Mouse (Mus musculus) hindbrain, embryonic 11.5 days (tissue): ENCODE results near the gene Cldn10. TPM values are rescaled to one million over a fixed set of nuclear protein-coding genes. Genes with fewer than 3 reads are reported as not detected.

ENCODE experiments used
- ATAC-seq: fragments of 200-750 bp; cut with Nextera tagmentation; 2 replicates; pipeline ENCODE4 v1.8.0; 2017; ENCODE audit warnings: mild to moderate bottlenecking, moderate TSS enrichment, moderate library complexity; ENCODE audit not compliant: low FRiP score
- DNase-seq: peaks from one replicate; pipeline ENCODE4 v3.0.0-alpha.2; 2015; ENCODE audit warnings: low spot score
- H3K27ac ChIP-seq: fragments of 300-500 bp; sonication (generic); 2 replicates; pipeline ENCODE4 v1.5.1; 2014; ENCODE audit warnings: mild to moderate bottlenecking, low read depth, low read length
- H3K27me3 ChIP-seq: fragments of 300-500 bp; sonication (generic); 2 replicates; pipeline ENCODE4 v1.6.1; 2014; ENCODE audit warnings: mild to moderate bottlenecking, low read length, moderate library complexity, mixed read lengths; ENCODE audit not compliant: control insufficient read depth, insufficient read depth
- H3K36me3 ChIP-seq: fragments of 300-500 bp; sonication (generic); 2 replicates; pipeline ENCODE4 v1.6.1; 2014; ENCODE audit warnings: mild to moderate bottlenecking, low read length, moderate library complexity, mixed read lengths; ENCODE audit not compliant: control insufficient read depth, insufficient read depth
- H3K4me1 ChIP-seq: fragments of 300-500 bp; sonication (generic); replicated peaks from 2 replicates; pipeline ENCODE4 v1.6.1; 2014; ENCODE audit warnings: low read length, mixed read lengths; ENCODE audit not compliant: control insufficient read depth, insufficient read depth
- H3K4me2 ChIP-seq: fragments of 300-500 bp; sonication (generic); replicated peaks from 2 replicates; pipeline ENCODE4 v1.6.1; 2014; ENCODE audit warnings: mild to moderate bottlenecking, low read depth, low read length
- H3K4me3 ChIP-seq: fragments of 300-500 bp; sonication (generic); 2 replicates; pipeline ENCODE4 v1.5.1; 2014; ENCODE audit warnings: low read depth, low read length
- H3K9ac ChIP-seq: fragments of 300-500 bp; sonication (generic); 2 replicates; pipeline ENCODE4 v1.6.1; 2014; ENCODE audit warnings: low read depth, low read length
- H3K9me3 ChIP-seq: fragments of 300-500 bp; sonication (generic); 2 replicates; pipeline ENCODE4 v1.6.1; 2016; ENCODE audit warnings: low read length; ENCODE audit not compliant: control insufficient read depth
- WGBS: fragments of 180-500 bp; shearing (Covaris S2); extraction: QIAGEN DNeasy Blood & Tissue Kit; methylation state at CpG from one replicate; pipeline ENCODE4 v1.1.7; 2014; 5-methylcytosine and 5-hydroxymethylcytosine counted together
- polyA plus RNA-seq: library from polyadenylated mRNA; unstranded; fragments of >200 nt; fragmentation: Nextera tagmentation; extraction: Ambion mirVana; gene quantifications from 2 replicates; pipeline ENCODE4 v1.2.1, GENCODE M21; 2014

Cldn10 gene
- polyA plus RNA-seq, 1 experiment from 2014 or later: 0.99 TPM

GRCm38 (mm10) chr14:118838556-118839120 lies 50.9 kb downstream of the Cldn10 start:
- Histone ChIP-seq H3K4me3 (no peak overlapping the region), H3K27ac (no peak overlapping the region), H3K27me3 (no peaks in the 10 kb centered on the region), H3K4me2 (no peak overlapping the region), H3K9me3 (no peaks in the 10 kb centered on the region), H3K9ac (no peak overlapping the region), H3K4me1 (no peaks in the 10 kb centered on the region), H3K36me3 (no peaks in the 10 kb centered on the region)
- WGBS: 76% methylated on average over 8 of the region's 8 CpGs
- ATAC-seq (no peak), DNase-seq (no peak)

DNA sequence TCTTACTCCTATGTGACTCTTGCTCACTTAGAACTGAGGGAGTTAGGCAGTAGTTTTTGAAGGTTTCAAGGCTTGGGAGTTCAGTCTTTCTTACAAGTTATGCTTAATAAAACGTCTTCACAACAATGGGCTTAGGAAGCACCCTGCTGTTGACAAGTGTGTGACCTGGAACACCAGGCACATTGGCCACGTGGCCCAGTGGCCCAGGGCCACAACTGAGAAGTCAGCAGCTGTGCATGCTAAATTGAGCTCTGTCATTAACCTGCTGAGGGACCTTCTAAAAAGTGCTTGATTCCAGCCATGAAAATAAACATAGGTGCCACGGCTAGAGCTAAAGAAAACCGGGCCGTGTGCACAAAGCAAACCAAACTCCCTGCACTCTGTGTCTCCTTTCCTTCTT lies 51.7 kb downstream of the Cldn10 start:
- Histone ChIP-seq H3K9me3 (no peaks in the 10 kb centered on the region), H3K4me1 (no peaks in the 10 kb centered on the region), H3K4me3 (no peak overlapping the region), H3K36me3 (no peaks in the 10 kb centered on the region), H3K9ac (no peak overlapping the region), H3K27ac (no peak overlapping the region), H3K4me2 (no peak overlapping the region), H3K27me3 (no peaks in the 10 kb centered on the region)
- DNase-seq: no peak
- 56% methylated on average over 5 of the region's 5 CpGs for WGBS
- no peak for ATAC-seq

GRCm38 (mm10) chr14:118840027-118840426 lies 52.3 kb downstream of the Cldn10 start:
- 93% methylated on average over 1 of the region's 1 CpGs for WGBS
- H3K4me3 ChIP-seq: no peak overlapping the region
- ATAC-seq: no peak
- H3K36me3 ChIP-seq: no peaks in the 10 kb centered on the region
- no peak overlapping the region for H3K9ac ChIP-seq
- no peaks in the 10 kb centered on the region for H3K9me3 ChIP-seq
- DNase-seq: no peak
- H3K4me2 ChIP-seq: no peak overlapping the region
- H3K4me1 ChIP-seq: no peaks in the 10 kb centered on the region
- no peak overlapping the region for H3K27ac ChIP-seq
- H3K27me3 ChIP-seq: no peaks in the 10 kb centered on the region

- Histone ChIP-seq H3K9me3 (no peaks in the 10 kb centered on the region), H3K4me1 (no peaks in the 10 kb centered on the region), H3K4me3 (no peak overlapping the region), H3K36me3 (no peaks in the 10 kb centered on the region), H3K27me3 (no peaks in the 10 kb centered on the region), H3K27ac (no peak overlapping the region), H3K9ac (no peak overlapping the region), H3K4me2 (no peak overlapping the region)
- DNase-seq (no peak), ATAC-seq (no peak)
- 86% methylated on average over 3 of the region's 3 CpGs for WGBS
Observed at GRCm38 (mm10) chr14:118842353-118842752, 54.6 kb downstream of the Cldn10 start.

DNA sequence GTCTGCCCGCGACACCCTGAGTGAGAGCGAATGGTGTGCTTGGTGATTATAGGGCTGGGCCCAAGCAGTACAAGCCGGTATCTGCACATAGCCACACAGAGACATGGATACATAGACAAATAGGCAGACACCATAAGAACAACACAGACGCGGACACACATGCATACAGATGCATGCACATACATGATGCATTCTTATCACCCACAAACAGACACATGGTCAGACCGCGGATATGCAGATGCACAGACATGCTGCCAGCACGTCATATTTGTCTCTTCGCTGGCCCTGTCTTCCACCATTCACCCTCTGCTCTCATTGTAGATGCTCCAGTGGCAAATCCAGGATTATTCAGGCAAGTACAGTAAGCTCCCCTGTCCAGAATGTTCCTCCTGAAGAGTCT lies 59.1 kb downstream of the Cldn10 start:
- H3K27me3 ChIP-seq: no peaks in the 10 kb centered on the region
- no peak overlapping the region for H3K4me3 ChIP-seq
- no peak overlapping the region for H3K27ac ChIP-seq
- H3K36me3 ChIP-seq: no peaks in the 10 kb centered on the region
- no peaks in the 10 kb centered on the region for H3K4me1 ChIP-seq
- H3K4me2 ChIP-seq: no peak overlapping the region
- H3K9ac ChIP-seq: no peak overlapping the region
- H3K9me3 ChIP-seq: no peaks in the 10 kb centered on the region
- DNase-seq: no peak
- WGBS: 94% methylated on average over 10 of the region's 10 CpGs
- no peak for ATAC-seq

GRCm38 (mm10) chr14:118848171-118848570 lies 60.5 kb downstream of the Cldn10 start:
- WGBS: 85% methylated on average over 7 of the region's 7 CpGs
- H3K27me3 ChIP-seq: no peaks in the 10 kb centered on the region
- H3K4me2 ChIP-seq: no peak overlapping the region
- H3K36me3 ChIP-seq: no peaks in the 10 kb centered on the region
- H3K27ac ChIP-seq: no peak overlapping the region
- H3K4me3 ChIP-seq: no peak overlapping the region
- ATAC-seq: no peak
- H3K4me1 ChIP-seq: no peaks in the 10 kb centered on the region
- H3K9ac ChIP-seq: no peak overlapping the region
- DNase-seq: no peak
- H3K9me3 ChIP-seq: no peaks in the 10 kb centered on the region

- WGBS: 80% methylated on average over 11 of the region's 11 CpGs
- ATAC-seq (no peak), DNase-seq (no peak)
- Histone ChIP-seq H3K36me3 (no peaks in the 10 kb centered on the region), H3K9ac (no peak overlapping the region), H3K4me2 (no peak overlapping the region), H3K9me3 (no peaks in the 10 kb centered on the region), H3K27ac (no peak overlapping the region), H3K4me1 (no peaks in the 10 kb centered on the region; the same call in 1 of the 2 replicates), H3K4me3 (no peak overlapping the region), H3K27me3 (peaks cover 7% of the 10 kb centered on the region; the same call in 1 of the 2 replicates)
Observed at GRCm38 (mm10) chr14:118850011-118850695, 62.4 kb downstream of the Cldn10 start.

DNA sequence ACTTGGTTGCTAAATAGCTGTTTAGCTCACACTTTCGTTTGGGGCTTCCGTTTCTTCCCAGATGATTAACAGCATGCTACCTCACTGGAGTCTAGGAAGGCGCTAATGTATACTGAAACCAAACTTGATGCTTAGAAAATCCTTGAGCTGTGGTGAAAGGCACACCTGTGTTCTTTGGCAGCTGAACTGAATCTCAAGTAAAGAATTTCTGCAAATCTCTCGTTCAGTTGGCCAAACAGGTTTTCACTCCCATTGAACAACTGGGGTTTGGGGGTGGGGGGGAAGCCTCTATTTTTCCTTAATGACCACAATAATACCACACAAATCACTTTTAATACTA lies 63.0 kb downstream of the Cldn10 start:
- peaks cover 7% of the 10 kb centered on the region; the same call in 1 of the 2 replicates for H3K27me3 ChIP-seq
- DNase-seq (no peak), ATAC-seq (no peak)
- H3K36me3 ChIP-seq: no peaks in the 10 kb centered on the region
- no peak overlapping the region for H3K27ac ChIP-seq
- H3K4me2 ChIP-seq: no peak overlapping the region
- H3K4me1 ChIP-seq: no peaks in the 10 kb centered on the region; the same call in 1 of the 2 replicates
- H3K4me3 ChIP-seq: no peak overlapping the region
- no peak overlapping the region for H3K9ac ChIP-seq
- H3K9me3 ChIP-seq: no peaks in the 10 kb centered on the region
- 72% methylated on average over 4 of the region's 4 CpGs for WGBS

GRCm38 (mm10) chr14:118851496-118852107 lies 63.9 kb downstream of the Cldn10 start:
- peaks cover 7% of the 10 kb centered on the region; the same call in 1 of the 2 replicates for H3K27me3 ChIP-seq
- no peak for DNase-seq
- 71% methylated on average over 6 of the region's 6 CpGs for WGBS

More at GRCm38 (mm10) chr14:118851496-118852107, 63.9 kb downstream of the Cldn10 start:
- Histone ChIP-seq H3K4me1 (no peaks in the 10 kb centered on the region; the same call in 1 of the 2 replicates), H3K4me2 (no peak overlapping the region), H3K36me3 (no peaks in the 10 kb centered on the region), H3K9ac (no peak overlapping the region), H3K9me3 (no peaks in the 10 kb centered on the region), H3K27ac (no peak overlapping the region), H3K4me3 (no peak overlapping the region)
- no peak for ATAC-seq
